Mouse (Mus musculus) urinary bladder, postnatal 14 days (tissue): Measurements from ENCODE around the gene Ccdc80.

Experiments
- DNase-seq: peaks from one replicate; pipeline ENCODE4 v3.0.0; 2021; ENCODE audit warnings: low spot score

The Ccdc80 gene

GRCm38 (mm10) chr16:45117200-45117599, 24.0 kb downstream of the Ccdc80 start:
- no peak for DNase-seq

GRCm38 (mm10) chr16:45118760-45119159, 25.6 kb downstream of the Ccdc80 start:
- DNase-seq: no peak

GRCm38 (mm10) chr16:45120844-45121425, 27.7 kb downstream of the Ccdc80 start:
- peak; percentile 58 for DNase-seq

GRCm38 (mm10) chr16:45122571-45122970, 29.4 kb downstream of the Ccdc80 start:
- no peak for DNase-seq

- no peak for DNase-seq
These were observed 31.3 kb downstream of the Ccdc80 start for GRCm38 (mm10) chr16:45124230-45125203.

GRCm38 (mm10) chr16:45127936-45128710, 34.9 kb downstream of the Ccdc80 start:
- DNase-seq: no peak

GRCm38 (mm10) chr16:45141711-45142110, 48.5 kb downstream of the Ccdc80 start:
- no peak for DNase-seq

GRCm38 (mm10) chr16:45142565-45142964, 49.4 kb downstream of the Ccdc80 start:
- no peak for DNase-seq

GRCm38 (mm10) chr16:45145119-45145518, 51.9 kb downstream of the Ccdc80 start:
- no peak for DNase-seq

- no peak for DNase-seq
These were observed 55.4 kb downstream of the Ccdc80 start for GRCm38 (mm10) chr16:45148488-45149082.

- no peak for DNase-seq
These were observed 61.6 kb downstream of the Ccdc80 start for GRCm38 (mm10) chr16:45154741-45155250.

GRCm38 (mm10) chr16:45158136-45158521, 64.9 kb downstream of the Ccdc80 start:
- DNase-seq: peak; percentile 76

- DNase-seq: peak; percentile 96
These were observed 65.6 kb downstream of the Ccdc80 start, which contains the start of the genes Slc35a5 and Atg3 for GRCm38 (mm10) chr16:45158522-45159388. TSS of gene Slc35a5 (minus strand) at chr16:45158706. TSS of gene Atg3 (plus strand) at chr16:45158785.

- DNase-seq: no peak
These were observed 66.2 kb downstream of the Ccdc80 start for GRCm38 (mm10) chr16:45159389-45159716.
